Mouse (Mus musculus): ENCODE results near the gene St3gal5. TPM values are rescaled to one million over a fixed set of nuclear protein-coding genes. Genes with fewer than 3 reads are reported as not detected.
"Not testable (repeated sequence)": the region's sequence is repeated elsewhere in the genome, so short reads cannot be mapped to it uniquely, and the experiment has no call there.

Gene St3gal5
- 29.6 and 32.3 TPM in 2 replicates for polyA plus RNA-seq (2016; fragmentation: Nextera tagmentation; extraction: Ambion mirVana)

DNA sequence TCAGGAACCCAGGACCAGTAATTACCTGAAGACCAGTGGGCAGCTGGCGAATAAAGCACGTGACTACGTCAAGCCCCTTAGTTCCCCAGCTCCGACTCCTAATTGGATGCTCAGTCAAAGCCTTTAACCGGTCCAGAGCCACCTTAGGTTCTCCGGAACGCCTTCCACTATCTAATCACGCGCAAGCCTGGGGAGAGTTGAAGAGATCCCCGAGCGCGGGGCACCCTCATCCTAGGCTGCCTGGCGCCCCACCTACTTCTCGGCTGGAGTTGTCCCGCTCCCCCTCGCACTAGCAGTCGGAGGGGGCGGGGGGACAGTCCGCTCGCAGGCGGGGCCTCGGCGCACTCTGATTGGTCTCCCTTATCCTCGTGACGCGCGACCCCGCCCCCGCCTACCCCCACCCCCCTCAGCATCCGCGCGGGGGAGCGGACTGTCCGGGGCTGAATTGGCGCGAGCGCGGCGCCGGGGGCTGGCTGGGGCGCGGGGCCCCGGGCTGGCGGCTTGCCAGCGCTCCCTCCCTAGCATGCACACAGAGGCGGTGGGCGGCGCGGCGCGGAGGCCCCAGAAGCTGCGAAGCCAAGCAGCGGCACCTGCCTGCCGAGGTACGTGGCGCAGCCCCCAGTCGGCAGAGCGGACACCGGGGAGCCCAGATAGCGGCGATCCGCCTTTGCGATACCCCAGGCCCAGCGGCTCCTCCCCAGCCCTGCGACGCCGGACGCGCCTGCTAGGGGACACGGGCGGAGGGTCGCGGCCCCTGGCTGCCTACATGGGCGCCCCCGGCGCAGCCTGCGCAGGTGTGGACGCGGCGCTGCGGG is at the start of gene St3gal5:
Gene St3gal5, plus strand, starts transcription at position 412 of the 815 bp plus-strand sequence.
- Histone ChIP-seq H3K9me3 (no peaks in the 10 kb centered on the region), H3K4me3 (replicated peaks) (peak within 1 kb of the TSS; percentile 61), H3K27ac (peak within 1 kb of the TSS; percentile 79), H3K9ac (replicated peaks) (peak within 1 kb of the TSS; percentile 70), H3K4me1 (replicated peaks) (peaks cover 33% of the 10 kb centered on the region), H3K27me3 (no peaks in the 10 kb centered on the region), H3K4me2 (peak within 1 kb of the TSS; percentile 82), H3K36me3 (no peaks in the 10 kb centered on the region)
- WGBS, result under 1% methylated on average over 81 of the region's 81 CpGs
- peak; percentile 96 for ATAC-seq (ENCODE audit: insufficient number of reproducible peaks, insufficient read depth, low FRiP score, low TSS enrichment, low read depth)

DNA sequence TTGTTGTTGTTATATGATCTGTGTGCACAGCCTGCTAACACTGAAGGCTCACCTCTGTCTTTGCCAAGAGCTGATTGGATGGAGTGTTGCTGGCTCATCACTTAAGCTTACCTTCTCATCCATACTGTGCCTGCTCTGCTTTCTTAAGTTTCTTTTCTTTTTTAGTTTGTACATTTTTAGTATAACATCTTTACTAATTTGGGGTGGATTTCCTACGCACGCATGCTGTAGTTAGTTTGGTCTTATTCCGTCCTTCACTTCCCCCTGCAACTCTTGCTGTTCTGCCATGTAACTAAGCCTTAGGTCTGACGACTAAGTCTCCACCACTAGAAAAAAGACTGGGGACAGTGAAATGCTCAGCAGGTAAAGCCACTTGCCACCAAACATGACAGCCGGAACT is 48.7 kb upstream of the St3gal5 start:
- Histone ChIP-seq H3K9ac (replicated peaks) (no peak overlapping the region), H3K4me2 (no peak overlapping the region), H3K27me3 (no peaks in the 10 kb centered on the region), H3K4me1 (replicated peaks) (peaks cover 3% of the 10 kb centered on the region), H3K36me3 (no peaks in the 10 kb centered on the region), H3K4me3 (replicated peaks) (no peak overlapping the region), H3K27ac (no peak overlapping the region), H3K9me3 (no peaks in the 10 kb centered on the region)
- ATAC-seq (ENCODE audit: insufficient number of reproducible peaks, insufficient read depth, low FRiP score, low TSS enrichment, low read depth), result no peak
- WGBS, result 91% methylated on average over 5 of the region's 5 CpGs

DNA sequence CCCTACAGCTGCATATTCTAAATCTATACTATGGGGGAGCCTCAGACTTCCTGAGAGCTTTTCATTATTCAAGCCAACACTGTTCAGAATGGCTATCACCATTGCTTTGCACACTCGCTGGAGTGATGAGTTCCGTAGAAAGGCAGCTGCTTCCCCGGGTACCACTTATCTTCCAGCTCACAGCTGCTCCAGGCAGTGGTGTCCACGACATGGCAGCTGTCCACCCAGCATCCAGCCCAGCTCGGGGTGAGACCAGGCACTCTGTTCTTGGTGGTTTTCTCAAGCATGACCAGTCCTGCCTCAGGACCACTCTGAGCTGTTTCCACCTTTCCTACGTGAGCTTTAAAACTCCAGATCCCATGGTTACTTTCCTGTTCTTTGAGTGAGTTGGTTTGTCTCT is 47.5 kb upstream of the St3gal5 start:
- no peak overlapping the region for H3K27ac ChIP-seq
- H3K4me3 ChIP-seq (replicated peaks), result no peak overlapping the region
- no peaks in the 10 kb centered on the region for H3K9me3 ChIP-seq
- H3K9ac ChIP-seq (replicated peaks), result no peak overlapping the region
- peaks cover 3% of the 10 kb centered on the region for H3K4me1 ChIP-seq (replicated peaks)
- 80% methylated on average over 6 of the region's 6 CpGs for WGBS
- H3K4me2 ChIP-seq, result no peak overlapping the region
- no peaks in the 10 kb centered on the region for H3K27me3 ChIP-seq
- no peaks in the 10 kb centered on the region for H3K36me3 ChIP-seq
- ATAC-seq (ENCODE audit: insufficient number of reproducible peaks, insufficient read depth, low FRiP score, low TSS enrichment, low read depth), result no peak

DNA sequence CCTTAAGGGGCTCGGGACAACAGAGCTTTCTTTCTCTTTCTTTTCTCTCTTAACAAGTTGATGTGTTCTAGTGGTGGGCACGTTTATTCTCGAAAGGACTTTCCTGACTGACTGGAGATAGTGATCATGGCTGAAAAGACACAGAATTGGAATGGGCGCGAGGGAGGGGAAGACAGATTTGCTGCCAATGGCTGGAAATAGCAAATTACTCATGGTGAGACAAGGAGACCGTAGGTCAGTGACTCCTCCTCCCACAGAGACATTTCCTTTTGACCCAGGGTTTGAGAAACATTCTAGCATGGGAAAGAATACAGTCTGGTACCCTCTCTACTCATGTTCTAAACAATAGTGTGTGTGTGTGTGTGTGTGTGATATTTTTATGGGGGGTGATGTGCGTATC is 46.6 kb upstream of the St3gal5 start:
- no peak for ATAC-seq (ENCODE audit: insufficient number of reproducible peaks, insufficient read depth, low FRiP score, low TSS enrichment, low read depth)
- WGBS, result 70% methylated on average over 7 of the region's 7 CpGs
- Histone ChIP-seq H3K36me3 (no peaks in the 10 kb centered on the region), H3K4me3 (replicated peaks) (no peak overlapping the region), H3K27ac (no peak overlapping the region), H3K4me2 (no peak overlapping the region), H3K4me1 (replicated peaks) (peaks cover 3% of the 10 kb centered on the region), H3K27me3 (no peaks in the 10 kb centered on the region), H3K9me3 (no peaks in the 10 kb centered on the region), H3K9ac (replicated peaks) (no peak overlapping the region)

DNA sequence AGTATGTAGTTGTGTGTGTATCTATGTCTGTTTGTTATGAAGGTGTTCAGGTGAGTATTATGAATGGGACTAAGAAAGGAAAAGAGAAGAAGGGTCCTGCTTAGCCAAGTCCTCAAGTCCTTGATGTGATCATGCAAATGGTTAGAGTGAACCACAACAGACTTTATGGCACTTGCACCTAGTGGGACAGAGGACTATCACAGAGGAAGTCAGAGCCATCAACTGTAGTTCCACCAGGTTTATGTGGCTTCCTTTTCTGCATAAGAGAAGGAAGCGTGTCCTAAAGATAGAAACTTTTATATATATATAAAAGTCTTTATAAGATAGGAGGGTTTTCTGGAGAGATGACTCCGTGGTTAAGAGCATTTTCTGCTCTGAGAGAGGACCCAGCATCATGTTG is 46.1 kb upstream of the St3gal5 start:
- H3K27me3 ChIP-seq, result no peaks in the 10 kb centered on the region
- H3K36me3 ChIP-seq, result no peaks in the 10 kb centered on the region
- no peak overlapping the region for H3K4me3 ChIP-seq (replicated peaks)
- H3K27ac ChIP-seq, result no peak overlapping the region
- WGBS, result 80% methylated on average over 2 of the region's 2 CpGs
- H3K9me3 ChIP-seq, result no peaks in the 10 kb centered on the region
- H3K9ac ChIP-seq (replicated peaks), result no peak overlapping the region
- H3K4me2 ChIP-seq, result no peak overlapping the region
- H3K4me1 ChIP-seq (replicated peaks), result peaks cover 3% of the 10 kb centered on the region
- ATAC-seq (ENCODE audit: insufficient number of reproducible peaks, insufficient read depth, low FRiP score, low TSS enrichment, low read depth), result no peak

DNA sequence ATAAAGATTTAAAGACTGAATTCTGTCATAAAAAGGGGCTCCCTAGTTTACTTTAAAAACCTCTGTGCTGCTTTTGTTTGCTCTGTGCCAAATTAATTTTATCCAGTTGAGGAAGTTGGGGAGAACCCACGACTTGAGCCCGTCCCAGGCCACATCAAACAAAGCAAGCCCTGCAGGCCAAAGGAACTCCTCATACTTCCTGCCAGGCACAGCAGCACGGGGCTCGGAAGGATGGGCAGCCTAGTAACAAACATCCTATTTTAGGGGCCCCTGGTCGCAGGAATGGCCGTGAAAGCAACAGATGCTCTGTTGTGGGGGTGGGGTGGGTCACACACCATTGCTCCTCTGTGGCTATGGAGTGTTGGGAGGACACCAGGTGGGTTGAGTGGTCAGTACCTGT is 45.6 kb upstream of the St3gal5 start:
- Histone ChIP-seq H3K9ac (replicated peaks) (no peak overlapping the region), H3K9me3 (no peaks in the 10 kb centered on the region), H3K4me1 (replicated peaks) (peaks cover 3% of the 10 kb centered on the region), H3K36me3 (no peaks in the 10 kb centered on the region), H3K27me3 (no peaks in the 10 kb centered on the region), H3K4me3 (replicated peaks) (no peak overlapping the region), H3K27ac (no peak overlapping the region), H3K4me2 (no peak overlapping the region)
- 55% methylated on average over 6 of the region's 6 CpGs for WGBS
- no peak for ATAC-seq (ENCODE audit: insufficient number of reproducible peaks, insufficient read depth, low FRiP score, low TSS enrichment, low read depth)

DNA sequence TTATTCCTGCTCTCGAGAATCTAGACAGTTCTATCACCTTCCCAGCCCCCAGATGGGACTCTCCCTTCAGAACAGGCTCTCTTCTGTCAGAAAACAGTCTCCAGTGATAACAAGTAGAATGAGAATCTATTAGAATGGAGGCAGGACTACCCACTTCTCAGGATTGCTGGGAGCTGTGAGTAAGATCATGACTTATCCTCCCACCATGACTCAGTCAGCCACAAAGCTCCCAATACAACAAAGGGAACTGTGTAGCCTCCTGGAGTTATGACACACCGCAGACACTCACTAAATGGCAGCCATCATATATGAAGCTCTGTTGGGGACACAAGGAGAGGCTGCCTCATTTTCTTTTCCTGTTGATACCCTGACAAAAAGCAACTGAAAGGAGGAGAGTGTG is 40.8 kb upstream of the St3gal5 start:
- H3K4me1 ChIP-seq (replicated peaks), result peaks cover 3% of the 10 kb centered on the region
- H3K4me3 ChIP-seq (replicated peaks), result no peak overlapping the region
- no peaks in the 10 kb centered on the region for H3K27me3 ChIP-seq
- 79% methylated on average over 2 of the region's 2 CpGs for WGBS
- ATAC-seq (ENCODE audit: insufficient number of reproducible peaks, insufficient read depth, low FRiP score, low TSS enrichment, low read depth), result no peak
- H3K27ac ChIP-seq, result no peak overlapping the region
- no peak overlapping the region for H3K4me2 ChIP-seq
- H3K9me3 ChIP-seq, result no peaks in the 10 kb centered on the region
- no peaks in the 10 kb centered on the region for H3K36me3 ChIP-seq
- no peak overlapping the region for H3K9ac ChIP-seq (replicated peaks)

DNA sequence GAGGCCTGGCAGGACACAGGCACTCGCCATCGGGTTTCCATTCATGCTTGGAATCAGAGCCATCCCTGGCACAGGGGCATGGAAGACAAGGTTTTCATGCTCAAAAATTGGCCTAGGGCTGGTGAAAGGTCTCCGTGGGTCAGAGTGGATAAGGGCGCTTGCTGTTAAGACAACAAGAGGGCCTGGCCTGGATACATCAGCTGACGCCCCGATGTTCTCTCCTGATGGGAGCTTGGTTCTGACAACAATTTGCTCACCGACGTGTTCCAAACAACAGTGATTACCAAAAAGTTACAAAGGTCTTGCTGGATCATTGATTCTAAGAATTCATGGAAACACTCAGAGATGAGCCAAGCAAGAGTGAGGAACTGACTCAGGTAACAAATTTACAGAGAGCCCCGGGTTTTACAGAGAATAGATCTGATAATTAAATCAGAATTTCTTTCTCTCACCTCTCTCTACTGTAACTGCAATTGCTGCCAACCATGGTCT is 38.9 kb upstream of the St3gal5 start:
- no peak overlapping the region for H3K9ac ChIP-seq (replicated peaks)
- H3K27me3 ChIP-seq, result no peaks in the 10 kb centered on the region
- no peaks in the 10 kb centered on the region for H3K9me3 ChIP-seq
- H3K36me3 ChIP-seq, result no peaks in the 10 kb centered on the region
- no peak overlapping the region for H3K4me3 ChIP-seq (replicated peaks)
- no peak overlapping the region for H3K4me2 ChIP-seq
- H3K4me1 ChIP-seq (replicated peaks), result no peaks in the 10 kb centered on the region
- no peak overlapping the region for H3K27ac ChIP-seq
- 89% methylated on average over 9 of the region's 9 CpGs for WGBS
- ATAC-seq (ENCODE audit: insufficient number of reproducible peaks, insufficient read depth, low FRiP score, low TSS enrichment, low read depth), result no peak

DNA sequence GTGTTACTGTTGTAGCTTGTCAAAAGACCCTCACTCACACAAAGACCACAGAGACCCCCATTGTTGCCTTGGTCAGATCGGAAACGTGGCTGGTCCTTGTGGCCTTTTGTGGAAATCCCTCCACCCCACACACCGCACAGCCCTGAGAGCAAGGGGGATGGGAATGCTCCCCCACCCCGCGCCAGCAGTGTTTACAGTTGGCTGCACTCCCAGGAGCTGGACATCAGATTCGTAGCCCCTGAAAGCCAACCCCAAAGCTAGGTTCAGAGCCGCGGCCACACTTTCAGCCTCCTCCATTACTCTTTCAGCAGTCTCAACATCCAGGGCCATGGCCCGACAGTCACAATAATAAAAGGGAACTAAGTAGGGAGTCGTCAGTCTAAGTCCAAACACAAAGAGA is 36.7 kb upstream of the St3gal5 start:
- not testable (repeated sequence) for H3K27ac ChIP-seq; ATAC-seq (ENCODE audit: insufficient number of reproducible peaks, insufficient read depth, low FRiP score, low TSS enrichment, low read depth); H3K4me1 ChIP-seq (replicated peaks); H3K9me3 ChIP-seq; H3K4me3 ChIP-seq (replicated peaks); H3K36me3 ChIP-seq; H3K4me2 ChIP-seq; H3K9ac ChIP-seq (replicated peaks); H3K27me3 ChIP-seq
- WGBS, result 78% methylated on average over 10 of the region's 10 CpGs

DNA sequence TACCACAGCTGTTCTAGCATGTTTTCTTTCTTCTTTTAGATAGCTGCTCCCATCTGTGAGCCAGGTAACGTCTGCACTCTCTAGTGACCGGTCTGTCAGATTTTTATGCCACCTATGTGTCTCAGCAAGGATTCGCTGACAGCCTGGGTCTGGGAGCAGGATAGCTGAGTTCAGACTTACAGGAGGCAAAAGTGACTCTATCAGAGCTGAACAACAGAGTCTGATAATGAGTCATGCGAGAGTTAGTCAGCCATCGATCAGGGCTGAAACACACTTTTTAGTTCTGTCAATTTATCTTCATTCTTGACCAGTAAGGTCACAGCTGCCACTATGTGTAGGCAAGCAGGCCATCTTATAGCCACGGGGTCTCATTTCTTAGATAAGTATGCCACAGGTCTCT is 33.7 kb upstream of the St3gal5 start:
- 76% methylated on average over 6 of the region's 6 CpGs for WGBS
- Histone ChIP-seq H3K27me3 (no peaks in the 10 kb centered on the region), H3K9ac (replicated peaks) (no peak overlapping the region), H3K4me2 (no peak overlapping the region), H3K27ac (no peak overlapping the region), H3K4me1 (replicated peaks) (no peaks in the 10 kb centered on the region), H3K4me3 (replicated peaks) (no peak overlapping the region), H3K36me3 (no peaks in the 10 kb centered on the region), H3K9me3 (no peaks in the 10 kb centered on the region)
- ATAC-seq (ENCODE audit: insufficient number of reproducible peaks, insufficient read depth, low FRiP score, low TSS enrichment, low read depth), result no peak

DNA sequence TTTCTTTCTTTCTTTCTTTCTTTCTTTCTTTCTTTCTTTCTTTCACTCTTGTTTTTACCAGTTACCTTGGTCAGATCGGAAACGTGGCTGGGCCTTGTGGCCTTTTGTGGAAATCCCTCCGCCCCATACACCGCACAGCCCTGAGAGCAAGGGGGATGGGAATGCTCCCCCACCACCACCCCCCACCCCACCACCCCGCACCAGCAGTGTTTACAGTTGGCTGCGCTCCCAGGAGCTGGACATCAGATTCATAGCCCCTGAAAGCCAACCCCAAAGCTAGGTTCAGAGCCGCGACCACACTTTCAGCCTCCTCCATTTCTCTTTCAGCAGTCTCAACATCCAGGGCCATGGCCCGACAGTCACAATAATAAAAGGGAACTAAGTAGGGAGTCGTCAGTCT is 31.4 kb upstream of the St3gal5 start:
- 70% methylated on average over 10 of the region's 10 CpGs for WGBS
- ATAC-seq (ENCODE audit: insufficient number of reproducible peaks, insufficient read depth, low FRiP score, low TSS enrichment, low read depth), result no peak
- no peak overlapping the region for H3K4me3 ChIP-seq (replicated peaks)

DNA sequence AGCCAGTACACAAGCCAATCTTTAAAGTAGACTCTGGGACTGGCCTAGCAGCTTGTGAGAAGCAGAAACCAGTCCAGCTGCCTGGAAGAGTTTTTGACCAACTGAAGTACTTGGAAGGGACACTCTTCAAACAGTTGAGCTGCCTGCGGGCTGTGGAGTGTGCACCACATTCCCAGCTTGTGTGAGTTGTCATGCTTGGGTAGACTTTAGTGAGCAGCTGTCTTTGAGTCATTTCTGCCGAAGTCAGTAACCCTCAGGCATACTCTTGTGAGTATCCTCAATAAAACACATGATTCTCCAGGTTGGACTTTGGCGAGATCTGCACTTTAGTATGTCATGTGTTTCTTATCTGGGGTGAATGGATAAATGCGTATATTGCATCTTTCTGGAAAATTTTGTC is 29.0 kb upstream of the St3gal5 start:
- Histone ChIP-seq H3K9me3 (no peaks in the 10 kb centered on the region), H3K27me3 (no peaks in the 10 kb centered on the region), H3K4me2 (no peak overlapping the region), H3K36me3 (no peaks in the 10 kb centered on the region), H3K4me1 (replicated peaks) (no peaks in the 10 kb centered on the region), H3K27ac (no peak overlapping the region), H3K4me3 (replicated peaks) (no peak overlapping the region), H3K9ac (replicated peaks) (no peak overlapping the region)
- no peak for ATAC-seq (ENCODE audit: insufficient number of reproducible peaks, insufficient read depth, low FRiP score, low TSS enrichment, low read depth)
- WGBS, result 90% methylated on average over 4 of the region's 4 CpGs

More for the DNA sequence above, 31.4 kb upstream of the St3gal5 start:
- H3K4me1 ChIP-seq (replicated peaks), result no peaks in the 10 kb centered on the region
- no peaks in the 10 kb centered on the region for H3K27me3 ChIP-seq
- no peak overlapping the region for H3K9ac ChIP-seq (replicated peaks)
- no peak overlapping the region for H3K27ac ChIP-seq
- no peaks in the 10 kb centered on the region for H3K36me3 ChIP-seq
- no peaks in the 10 kb centered on the region for H3K9me3 ChIP-seq
- H3K4me2 ChIP-seq, result no peak overlapping the region
